Mouse (Mus musculus) WW6 (cell line): ENCODE data around the gene Usp20.
A peak's percentile ranks its signal among the peaks of the same experiment; 100 is the strongest.

Source experiments
- DNase-seq: peaks from one replicate; pipeline ENCODE4 v3.0.0-alpha.2; 2013; ENCODE audit warnings: low read depth, low spot score

Usp20 gene

GRCm38 (mm10) chr2:30985111-30986020 lies 3.3 kb downstream of the Usp20 start:
- peak; percentile 69 for DNase-seq

- DNase-seq, result no peak
Observed at GRCm38 (mm10) chr2:30990221-30990620, 8.1 kb downstream of the Usp20 start.

- DNase-seq, result no peak
Observed at GRCm38 (mm10) chr2:30994853-30995252, 12.8 kb downstream of the Usp20 start.

- DNase-seq, result no peak
Observed at GRCm38 (mm10) chr2:30995432-30995996, 13.4 kb downstream of the Usp20 start.

GRCm38 (mm10) chr2:30998443-30999260 lies 16.6 kb downstream of the Usp20 start:
- no peak for DNase-seq

GRCm38 (mm10) chr2:31002857-31003256 lies 20.8 kb downstream of the Usp20 start:
- no peak for DNase-seq

GRCm38 (mm10) chr2:31005453-31005852 lies 23.4 kb downstream of the Usp20 start:
- no peak for DNase-seq

- no peak for DNase-seq
Observed at GRCm38 (mm10) chr2:31006434-31006833, 24.4 kb downstream of the Usp20 start.

GRCm38 (mm10) chr2:31007208-31007607 lies 25.1 kb downstream of the Usp20 start:
- DNase-seq, result no peak

- DNase-seq, result no peak
Observed at GRCm38 (mm10) chr2:31013371-31014120, 31.5 kb downstream of the Usp20 start.

GRCm38 (mm10) chr2:31017625-31018317 lies 35.7 kb downstream of the Usp20 start:
- no peak for DNase-seq

- DNase-seq, result no peak
Observed at GRCm38 (mm10) chr2:31018519-31018918, 36.4 kb downstream of the Usp20 start.

- no peak for DNase-seq
Observed at GRCm38 (mm10) chr2:31019011-31019410, 36.9 kb downstream of the Usp20 start.

- no peak for DNase-seq
Observed at GRCm38 (mm10) chr2:31020202-31020601, 38.1 kb downstream of the Usp20 start.

GRCm38 (mm10) chr2:31023940-31024339 lies 41.9 kb downstream of the Usp20 start:
- no peak for DNase-seq

GRCm38 (mm10) chr2:31024618-31025370 lies 42.7 kb downstream of the Usp20 start:
- DNase-seq, result peak; percentile 28

GRCm38 (mm10) chr2:31025458-31025857 lies 43.4 kb downstream of the Usp20 start:
- DNase-seq, result no peak

GRCm38 (mm10) chr2:31026642-31027041 lies 44.6 kb downstream of the Usp20 start:
- DNase-seq, result no peak

- no peak for DNase-seq
Observed at GRCm38 (mm10) chr2:31031972-31032371, 49.9 kb downstream of the Usp20 start.

- no peak for DNase-seq
Observed at GRCm38 (mm10) chr2:31036811-31037210, 54.7 kb downstream of the Usp20 start.
